ENCODE assay signal across 7 mouse cellular contexts in genomic region chr5:114091057-114091807, GRCm38 (mm10). TPM values are rescaled to one million over a fixed set of nuclear protein-coding genes. Genes with fewer than 3 reads are reported as not detected.
A peak's percentile ranks its signal among the peaks of the same experiment; 100 is the strongest.
DNase-seq lines count a peak whose midpoint lies in the region; ATAC-seq lines count a peak whose summit lies in the region.

Gene Svop, minus strand, starts transcription at chr5:114091570.

- ATAC-seq in embryonic facial prominence, embryonic 12.5 days (ENCODE audit: insufficient number of reproducible peaks, insufficient read depth, low FRiP score, low TSS enrichment): 0 out of 2 replicates have a peak, but pooled peaks have one; percentile 41
- no peak for ATAC-seq in limb, embryonic 12.5 days (ENCODE audit: insufficient number of reproducible peaks, insufficient read depth, low FRiP score, low TSS enrichment, low read depth)
- peak; percentile 88 for ATAC-seq in midbrain, embryonic 15.5 days (replicated peaks)
- no peak for ATAC-seq in stomach, embryonic 14.5 days (ENCODE audit: insufficient number of reproducible peaks, insufficient read depth, low FRiP score, low read depth)

- peak within 1 kb of the TSS; percentile 20; the same call in 1 of the 2 replicates for H3K9ac ChIP-seq in embryonic facial prominence, embryonic 12.5 days
- no peak within 1 kb of the TSS; the same call in 1 of the 2 replicates for H3K9ac ChIP-seq in limb, embryonic 12.5 days (replicated peaks)
- H3K9ac ChIP-seq in midbrain, embryonic 15.5 days: peak within 1 kb of the TSS; percentile 79
- no peak within 1 kb of the TSS for H3K9ac ChIP-seq in stomach, embryonic 14.5 days (replicated peaks; ENCODE audit: low read depth, low read length)

- H3K4me2 ChIP-seq in embryonic facial prominence, embryonic 12.5 days (replicated peaks): peak within 1 kb of the TSS; percentile 57
- H3K4me2 ChIP-seq in limb, embryonic 12.5 days: peak within 1 kb of the TSS; percentile 58
- peak within 1 kb of the TSS; percentile 54 for H3K4me2 ChIP-seq in midbrain, embryonic 15.5 days
- H3K4me2 ChIP-seq in stomach, embryonic 14.5 days (replicated peaks; ENCODE audit: low read depth, low read length): peak within 1 kb of the TSS; percentile 37

- peak within 1 kb of the TSS; percentile 30 for H3K4me3 ChIP-seq in embryonic facial prominence, embryonic 12.5 days
- H3K4me3 ChIP-seq in heart, embryonic 10.5 days: peak within 1 kb of the TSS; percentile 51
- peak within 1 kb of the TSS; percentile 29 for H3K4me3 ChIP-seq in limb, embryonic 12.5 days (replicated peaks)
- peak within 1 kb of the TSS; percentile 76 for H3K4me3 ChIP-seq in midbrain, embryonic 15.5 days
- H3K4me3 ChIP-seq in stomach, embryonic 14.5 days (ENCODE audit: low read depth, low read length): peak within 1 kb of the TSS; percentile 3; the same call in 1 of the 2 replicates

- no peaks in the 10 kb centered on the region for H3K36me3 ChIP-seq in embryonic facial prominence, embryonic 12.5 days
- no peaks in the 10 kb centered on the region for H3K36me3 ChIP-seq in heart, embryonic 10.5 days
- H3K36me3 ChIP-seq in limb, embryonic 12.5 days: no peaks in the 10 kb centered on the region
- no peaks in the 10 kb centered on the region for H3K36me3 ChIP-seq in midbrain, embryonic 15.5 days (replicated peaks)
- H3K36me3 ChIP-seq in stomach, embryonic 14.5 days (ENCODE audit: control insufficient read depth, insufficient read depth, low read length): no peaks in the 10 kb centered on the region

- 0 out of 2 replicates have a peak, but pooled peaks cover 3% of the 10 kb centered on the region for H3K27me3 ChIP-seq in embryonic facial prominence, embryonic 12.5 days
- peaks cover 21% of the 10 kb centered on the region for H3K27me3 ChIP-seq in heart, embryonic 10.5 days (ENCODE audit: insufficient read depth, poor library complexity, severe bottlenecking)
- peaks cover 21% of the 10 kb centered on the region for H3K27me3 ChIP-seq in limb, embryonic 12.5 days
- no peaks in the 10 kb centered on the region for H3K27me3 ChIP-seq in midbrain, embryonic 15.5 days (replicated peaks)
- H3K27me3 ChIP-seq in stomach, embryonic 14.5 days (ENCODE audit: control insufficient read depth, insufficient read depth, low read length): no peaks in the 10 kb centered on the region

- H3K27ac ChIP-seq in embryonic facial prominence, embryonic 12.5 days: no peak within 1 kb of the TSS
- no peak within 1 kb of the TSS for H3K27ac ChIP-seq in heart, embryonic 10.5 days
- no peak within 1 kb of the TSS for H3K27ac ChIP-seq in limb, embryonic 12.5 days
- peak within 1 kb of the TSS; percentile 95 for H3K27ac ChIP-seq in midbrain, embryonic 15.5 days
- H3K27ac ChIP-seq in stomach, embryonic 14.5 days (ENCODE audit: low read length): no peak within 1 kb of the TSS

- WGBS in embryonic facial prominence, embryonic 12.5 days: 2% methylated on average over 40 of the region's 40 CpGs
- 2% methylated on average over 40 of the region's 40 CpGs for WGBS in heart, embryonic 10.5 days
- WGBS in limb, embryonic 12.5 days: 2% methylated on average over 39 of the region's 40 CpGs
- 2% methylated on average over 40 of the region's 40 CpGs for WGBS in midbrain, embryonic 15.5 days
- 2% methylated on average over 40 of the region's 40 CpGs for WGBS in stomach, embryonic 14.5 days

- H3K4me1 ChIP-seq in embryonic facial prominence, embryonic 12.5 days: peaks cover 4% of the 10 kb centered on the region; the same call in 1 of the 2 replicates
- H3K4me1 ChIP-seq in heart, embryonic 10.5 days: peaks cover 7% of the 10 kb centered on the region
- H3K4me1 ChIP-seq in limb, embryonic 12.5 days (replicated peaks): peaks cover 7% of the 10 kb centered on the region
- H3K4me1 ChIP-seq in midbrain, embryonic 15.5 days: peaks cover 25% of the 10 kb centered on the region
- H3K4me1 ChIP-seq in stomach, embryonic 14.5 days (ENCODE audit: control insufficient read depth, insufficient read depth, low read length): 0 out of 2 replicates have a peak, but pooled peaks cover 4% of the 10 kb centered on the region

- DNase-seq in adrenal gland, postnatal 4 days (ENCODE audit: low spot score in 2 of 2): peak; percentile 59 to 60
- peak; percentile 90 for DNase-seq in heart, embryonic 10.5 days (ENCODE audit: low spot score)
- peak; percentile 62 for DNase-seq in kidney, adult 9 months

- no peaks in the 10 kb centered on the region for H3K9me3 ChIP-seq in embryonic facial prominence, embryonic 12.5 days
- H3K9me3 ChIP-seq in heart, embryonic 10.5 days: no peaks in the 10 kb centered on the region
- H3K9me3 ChIP-seq in limb, embryonic 12.5 days: no peaks in the 10 kb centered on the region
- no peaks in the 10 kb centered on the region for H3K9me3 ChIP-seq in midbrain, embryonic 15.5 days
- H3K9me3 ChIP-seq in stomach, embryonic 14.5 days (ENCODE audit: control insufficient read depth, low read depth, low read length): no peaks in the 10 kb centered on the region

RNA-seq across cellular contexts. Expression of gene Svop, which starts in this region (rescaled TPM):
- total RNA-seq in adrenal gland, postnatal 4 days (2021): 1 to 10 TPM; 6.2 to 7.5 TPM
- polyA plus RNA-seq in embryonic facial prominence, embryonic 12.5 days (2016; fragmentation: Nextera tagmentation; extraction: Ambion mirVana): 3.3 and 5.6 TPM in 2 replicates
- 0.23 and 0.46 TPM in 2 replicates for polyA plus RNA-seq in heart, embryonic 10.5 days (2016; fragmentation: Nextera tagmentation; extraction: Ambion mirVana)
- 0.08 TPM in 1 of 2 replicates, not detected in the other for polyA plus RNA-seq in limb, embryonic 12.5 days (2016; fragmentation: Nextera tagmentation; extraction: Ambion mirVana)
- polyA plus RNA-seq in midbrain, embryonic 15.5 days (2015; fragmentation: Nextera tagmentation; extraction: Ambion mirVana): 104 and 115 TPM in 2 replicates
- 2.9 and 3.0 TPM in 2 replicates for polyA plus RNA-seq in stomach, embryonic 14.5 days (2014; fragmentation: Nextera tagmentation; extraction: Ambion mirVana)

Comparison
In these comparisons a context has a peak if more than half of its experiments do, and no peak if none do; other contexts are left out.
1. RNA of gene Svop (polyA plus RNA-seq): 104 to 115 TPM in midbrain, embryonic 15.5 days; 3.3 to 5.6 TPM in embryonic facial prominence, embryonic 12.5 days, 2.9 to 3.0 TPM in stomach, embryonic 14.5 days, 0.23 to 0.46 TPM in heart, embryonic 10.5 days and 0.08 TPM in limb, embryonic 12.5 days; every median in the first group is over 10 times any median in the second.
2. Peak in DNase-seq and H3K4me3 ChIP-seq in heart, embryonic 10.5 days; RNA of the gene not detected or under 1 TPM.
3. ATAC-seq: peak in embryonic facial prominence, embryonic 12.5 days (single experiment) and midbrain, embryonic 15.5 days (single experiment); none in limb, embryonic 12.5 days (single experiment) and stomach, embryonic 14.5 days (single experiment).
4. H3K4me3 ChIP-seq: peak in every context shown above with its lines; median percentile 76 in midbrain, embryonic 15.5 days; 51 in heart, embryonic 10.5 days; 30 in embryonic facial prominence, embryonic 12.5 days; 29 in limb, embryonic 12.5 days; 3 in stomach, embryonic 14.5 days.
5. H3K9ac ChIP-seq: peak in embryonic facial prominence, embryonic 12.5 days (single experiment) and midbrain, embryonic 15.5 days (single experiment); none in limb, embryonic 12.5 days (single experiment) and stomach, embryonic 14.5 days (single experiment).
6. Peak in every context shown above with its lines, with median percentiles within 50 percentile points of each other: DNase-seq and H3K4me2 ChIP-seq.